Mouse (Mus musculus) neural tube, embryonic 15.5 days (tissue): ENCODE measurements at regions not wholly inside any gene's neighbourhood (a gene's known extent, or its start where the extent isn't known, plus 50 kb on each side); places are given as distances from the start of the nearest gene placed in this dataset.

Source experiments
- ATAC-seq: fragments of 200-750 bp; cut with Nextera tagmentation; 2 replicates; pipeline ENCODE4 v1.8.0; 2017; ENCODE audit warnings: mild to moderate bottlenecking, moderate TSS enrichment, moderate library complexity; ENCODE audit not compliant: low FRiP score
- H3K27ac ChIP-seq: fragments of 300-500 bp; sonication (generic); replicated peaks from 2 replicates; pipeline ENCODE4 v1.5.1; 2015; ENCODE audit warnings: mild to moderate bottlenecking, inconsistent platforms
- H3K27me3 ChIP-seq: fragments of 300-500 bp; sonication (generic); replicated peaks from 2 replicates; pipeline ENCODE4 v1.6.1; 2015; ENCODE audit warnings: inconsistent platforms
- H3K36me3 ChIP-seq: fragments of 300-500 bp; sonication (generic); 2 replicates; pipeline ENCODE4 v1.6.1; 2015; ENCODE audit warnings: inconsistent platforms
- H3K4me1 ChIP-seq: fragments of 300-500 bp; sonication (generic); 2 replicates; pipeline ENCODE4 v1.6.1; 2015; ENCODE audit warnings: inconsistent platforms
- H3K4me2 ChIP-seq: fragments of 300-500 bp; sonication (generic); 2 replicates; pipeline ENCODE4 v1.6.1; 2015; ENCODE audit warnings: inconsistent platforms, mild to moderate bottlenecking, moderate library complexity
- H3K4me3 ChIP-seq: fragments of 300-500 bp; sonication (generic); replicated peaks from 2 replicates; pipeline ENCODE4 v1.5.1; 2015; ENCODE audit warnings: mild to moderate bottlenecking, inconsistent platforms
- H3K9ac ChIP-seq: fragments of 300-500 bp; sonication (generic); replicated peaks from 2 replicates; pipeline ENCODE4 v1.6.1; 2015; ENCODE audit warnings: mild to moderate bottlenecking, inconsistent platforms
- H3K9me3 ChIP-seq: fragments of 300-500 bp; sonication (generic); replicated peaks from 2 replicates; pipeline ENCODE4 v1.6.1; 2016; ENCODE audit warnings: inconsistent platforms
- WGBS: fragments of 180-500 bp; shearing (Covaris S2); methylation state at CpG from one replicate; pipeline ENCODE4 v1.1.7; 2015; ENCODE audit warnings: mixed read lengths; 5-methylcytosine and 5-hydroxymethylcytosine counted together

GRCm38 (mm10) chr8:77816217-77816616 lies 92.0 kb upstream of the Ednra start:
- Histone ChIP-seq H3K9me3 (no peaks in the 10 kb centered on the region), H3K4me2 (0 out of 2 replicates have a peak overlapping the region, but pooled peaks have one; percentile 19), H3K9ac (no peak overlapping the region), H3K4me3 (no peak overlapping the region), H3K27me3 (no peaks in the 10 kb centered on the region), H3K27ac (no peak overlapping the region), H3K4me1 (0 out of 2 replicates have a peak, but pooled peaks cover 3% of the 10 kb centered on the region), H3K36me3 (no peaks in the 10 kb centered on the region)
- 74% methylated on average over 4 of the region's 4 CpGs for WGBS
- no peak for ATAC-seq

- Histone ChIP-seq H3K4me3 (no peak overlapping the region), H3K27ac (no peak overlapping the region), H3K36me3 (no peaks in the 10 kb centered on the region), H3K4me1 (peaks cover 6% of the 10 kb centered on the region; the same call in 1 of the 2 replicates), H3K27me3 (no peaks in the 10 kb centered on the region), H3K9me3 (no peaks in the 10 kb centered on the region), H3K9ac (no peak overlapping the region), H3K4me2 (no peak overlapping the region)
- 86% methylated on average over 1 of the region's 1 CpGs for WGBS
- no peak for ATAC-seq
These were observed 101.5 kb upstream of the Ednra start for GRCm38 (mm10) chr8:77825786-77826185.

- Histone ChIP-seq H3K4me3 (no peak overlapping the region), H3K27ac (no peak overlapping the region), H3K4me1 (peaks cover 6% of the 10 kb centered on the region; the same call in 1 of the 2 replicates), H3K36me3 (no peaks in the 10 kb centered on the region), H3K4me2 (no peak overlapping the region), H3K27me3 (no peaks in the 10 kb centered on the region), H3K9ac (no peak overlapping the region), H3K9me3 (no peaks in the 10 kb centered on the region)
- ATAC-seq: no peak
- 66% methylated on average over 2 of the region's 2 CpGs for WGBS
These were observed 102.0 kb upstream of the Ednra start for GRCm38 (mm10) chr8:77826255-77826654.

GRCm38 (mm10) chr8:77828079-77828478 lies 103.8 kb upstream of the Ednra start:
- no peak for ATAC-seq
- Histone ChIP-seq H3K36me3 (no peaks in the 10 kb centered on the region), H3K9me3 (no peaks in the 10 kb centered on the region), H3K4me1 (peaks cover 6% of the 10 kb centered on the region; the same call in 1 of the 2 replicates), H3K4me3 (no peak overlapping the region), H3K27me3 (no peaks in the 10 kb centered on the region), H3K4me2 (no peak overlapping the region), H3K9ac (no peak overlapping the region), H3K27ac (no peak overlapping the region)
- 24% methylated on average over 7 of the region's 7 CpGs for WGBS

GRCm38 (mm10) chr8:77829126-77829748 lies 105.0 kb upstream of the Ednra start:
- H3K4me3 ChIP-seq: no peak overlapping the region
- H3K27me3 ChIP-seq: no peaks in the 10 kb centered on the region
- no peak for ATAC-seq
- H3K36me3 ChIP-seq: no peaks in the 10 kb centered on the region
- 54% methylated on average over 5 of the region's 5 CpGs for WGBS
- H3K9me3 ChIP-seq: no peaks in the 10 kb centered on the region
- H3K9ac ChIP-seq: no peak overlapping the region
- no peak overlapping the region for H3K27ac ChIP-seq
- H3K4me1 ChIP-seq: peaks cover 6% of the 10 kb centered on the region; the same call in 1 of the 2 replicates
- H3K4me2 ChIP-seq: no peak overlapping the region

GRCm38 (mm10) chr8:77829764-77830163 lies 105.5 kb upstream of the Ednra start:
- H3K36me3 ChIP-seq: no peaks in the 10 kb centered on the region
- ATAC-seq: no peak
- no peaks in the 10 kb centered on the region for H3K9me3 ChIP-seq
- no peaks in the 10 kb centered on the region for H3K27me3 ChIP-seq
- WGBS: 65% methylated on average over 5 of the region's 5 CpGs
- H3K9ac ChIP-seq: no peak overlapping the region
- no peak overlapping the region for H3K4me2 ChIP-seq
- H3K27ac ChIP-seq: no peak overlapping the region
- H3K4me1 ChIP-seq: peaks cover 6% of the 10 kb centered on the region; the same call in 1 of the 2 replicates
- H3K4me3 ChIP-seq: no peak overlapping the region

GRCm38 (mm10) chr8:77834283-77834682 lies 110.0 kb upstream of the Ednra start:
- Histone ChIP-seq H3K36me3 (no peaks in the 10 kb centered on the region), H3K4me3 (no peak overlapping the region), H3K9ac (no peak overlapping the region), H3K27me3 (no peaks in the 10 kb centered on the region), H3K4me1 (no peaks in the 10 kb centered on the region), H3K4me2 (no peak overlapping the region), H3K27ac (no peak overlapping the region), H3K9me3 (no peaks in the 10 kb centered on the region)
- no peak for ATAC-seq
- 91% methylated on average over 6 of the region's 6 CpGs for WGBS

GRCm38 (mm10) chr8:77836902-77837489 lies 112.7 kb upstream of the Ednra start:
- no peaks in the 10 kb centered on the region for H3K4me1 ChIP-seq
- H3K4me3 ChIP-seq: no peak overlapping the region
- H3K27me3 ChIP-seq: no peaks in the 10 kb centered on the region
- no peak overlapping the region for H3K4me2 ChIP-seq
- no peak overlapping the region for H3K9ac ChIP-seq
- ATAC-seq: no peak
- H3K9me3 ChIP-seq: no peaks in the 10 kb centered on the region
- no peaks in the 10 kb centered on the region for H3K36me3 ChIP-seq
- 73% methylated on average over 5 of the region's 5 CpGs for WGBS
- no peak overlapping the region for H3K27ac ChIP-seq

GRCm38 (mm10) chr8:77842392-77843139 lies 118.3 kb upstream of the Ednra start:
- Histone ChIP-seq H3K27ac (no peak overlapping the region), H3K4me3 (no peak overlapping the region), H3K36me3 (no peaks in the 10 kb centered on the region), H3K4me1 (no peaks in the 10 kb centered on the region), H3K9me3 (no peaks in the 10 kb centered on the region), H3K9ac (no peak overlapping the region), H3K27me3 (no peaks in the 10 kb centered on the region), H3K4me2 (no peak overlapping the region)
- 74% methylated on average over 7 of the region's 7 CpGs for WGBS
- no peak for ATAC-seq

- no peaks in the 10 kb centered on the region for H3K36me3 ChIP-seq
- H3K27ac ChIP-seq: no peak overlapping the region
- H3K27me3 ChIP-seq: no peaks in the 10 kb centered on the region
- H3K4me3 ChIP-seq: no peak overlapping the region
- no peaks in the 10 kb centered on the region for H3K9me3 ChIP-seq
- ATAC-seq: no peak
- no peaks in the 10 kb centered on the region for H3K4me1 ChIP-seq
- no peak overlapping the region for H3K4me2 ChIP-seq
- WGBS: 85% methylated on average over 3 of the region's 3 CpGs
- no peak overlapping the region for H3K9ac ChIP-seq
These were observed 119.0 kb upstream of the Ednra start for GRCm38 (mm10) chr8:77843229-77843628.

GRCm38 (mm10) chr8:77850523-77850922 lies 126.3 kb upstream of the Ednra start:
- H3K4me1 ChIP-seq: no peaks in the 10 kb centered on the region
- ATAC-seq: no peak
- no peaks in the 10 kb centered on the region for H3K36me3 ChIP-seq
- H3K9ac ChIP-seq: no peak overlapping the region
- H3K4me3 ChIP-seq: no peak overlapping the region
- no peak overlapping the region for H3K4me2 ChIP-seq
- no peak overlapping the region for H3K27ac ChIP-seq
- no peaks in the 10 kb centered on the region for H3K9me3 ChIP-seq
- WGBS: 78% methylated on average over 5 of the region's 5 CpGs
- no peaks in the 10 kb centered on the region for H3K27me3 ChIP-seq

GRCm38 (mm10) chr8:77870264-77870663 lies 146.0 kb upstream of the Ednra start:
- Histone ChIP-seq H3K9ac (no peak overlapping the region), H3K27ac (no peak overlapping the region), H3K4me2 (no peak overlapping the region), H3K4me3 (no peak overlapping the region), H3K9me3 (no peaks in the 10 kb centered on the region), H3K36me3 (no peaks in the 10 kb centered on the region), H3K27me3 (no peaks in the 10 kb centered on the region), H3K4me1 (no peaks in the 10 kb centered on the region)
- whole genome bisulfite sequencing: 32% methylated on average over 6 of the region's 6 CpGs
- no peak for ATAC-seq
